Mouse (Mus musculus): Measurements from ENCODE around the gene Defa26.
"Not testable (repeated sequence)": the region's sequence is repeated elsewhere in the genome, so short reads cannot be mapped to it uniquely, and the experiment has no call there.

Defa26 gene

DNA sequence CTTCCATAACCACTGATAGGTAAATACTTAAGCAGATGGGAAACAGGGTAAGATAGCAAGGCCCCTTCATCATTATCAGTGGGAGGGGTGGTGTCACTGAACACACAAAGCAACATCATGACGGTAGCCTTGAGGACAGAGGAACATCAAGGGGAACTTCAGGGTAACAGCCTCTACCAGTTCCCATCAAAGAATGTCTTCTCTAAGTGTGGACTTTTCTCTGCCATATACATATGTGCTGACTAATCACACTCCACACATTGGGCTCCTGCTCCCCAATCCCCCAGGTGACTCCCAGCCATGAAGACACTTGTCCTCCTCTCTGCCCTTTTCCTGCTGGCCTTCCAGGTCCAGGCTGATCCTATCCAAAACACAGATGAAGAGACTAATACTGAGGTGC is at the start of gene Defa26:
Gene Defa26, plus strand, starts transcription at position 301 of the 400 bp plus-strand sequence.
- not testable (repeated sequence) for DNase-seq

GRCm38 (mm10) chr8:21582706-21583105 is 35.3 kb upstream of the Defa26 start, which contains the start of gene Defa28:
Gene Defa28, plus strand, starts transcription at chr8:21583006.
- DNase-seq, result not testable (repeated sequence)

DNA sequence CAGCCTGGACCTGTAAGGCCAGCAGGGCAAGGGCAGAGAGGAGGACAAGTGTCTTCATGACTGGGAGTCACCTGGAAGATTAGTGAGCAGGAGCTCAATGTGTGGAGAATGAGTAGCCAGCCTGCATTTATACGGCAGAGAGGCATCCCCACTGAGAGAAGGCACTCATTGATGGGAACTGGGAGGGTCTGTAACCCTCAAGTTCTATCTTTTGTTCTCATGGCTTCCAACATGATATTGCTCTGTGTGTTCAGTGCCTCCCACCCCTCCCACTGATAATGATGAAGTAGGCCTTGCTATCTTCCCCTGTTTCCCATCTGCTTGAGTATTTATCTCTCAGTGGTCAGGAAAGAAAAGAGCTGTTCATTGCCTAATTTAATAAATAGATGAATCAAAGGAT is 23.6 kb upstream of the Defa26 start, which contains the start of gene Gm7861:
Gene Gm7861, minus strand, starts transcription at position 101 of the 400 bp plus-strand sequence.
- not testable (repeated sequence) for DNase-seq

- not testable (repeated sequence) for DNase-seq
Measured at GRCm38 (mm10) chr8:21655480-21655879, 37.5 kb downstream of the Defa26 start, which contains the start of gene Defa17. Gene Defa17, plus strand, starts transcription at chr8:21655780.

DNA sequence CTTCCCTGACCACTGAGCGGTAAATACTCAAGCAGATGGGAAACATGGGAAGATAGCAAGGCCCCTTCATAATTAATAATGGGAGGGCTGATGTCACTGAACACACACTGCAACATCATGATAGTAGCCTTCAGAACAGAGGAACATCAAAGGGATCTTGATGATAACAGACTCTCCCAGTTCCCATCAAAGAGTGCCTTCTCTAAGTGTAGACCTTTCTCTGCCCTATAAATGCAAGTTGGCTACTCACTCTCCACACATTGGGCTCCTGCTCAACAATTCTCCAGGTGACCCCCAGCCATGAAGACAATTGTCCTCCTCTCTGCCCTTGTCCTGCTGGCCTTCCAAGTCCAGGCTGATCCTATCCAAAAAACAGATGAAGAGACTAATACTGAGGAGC is 47.5 kb downstream of the Defa26 start, which contains the start of gene Defa34:
Gene Defa34, plus strand, starts transcription at position 301 of the 400 bp plus-strand sequence.
- not testable (repeated sequence) for DNase-seq
